Mouse (Mus musculus) megakaryocyte, adult 5-6 weeks (primary cell): ENCODE data around the gene Defb9. TPM values are rescaled to one million over a fixed set of nuclear protein-coding genes. Genes with fewer than 3 reads are reported as not detected.
"Not testable (repeated sequence)": the region's sequence is repeated elsewhere in the genome, so short reads cannot be mapped to it uniquely, and the experiment has no call there.

ENCODE experiments used
- ATAC-seq: 2 replicates; pipeline ENCODE4 v1.8.0; 2016; ENCODE audit warnings: mild to moderate bottlenecking, inconsistent platforms; ENCODE audit not compliant: poor library complexity, severe bottlenecking
- total RNA-seq, 2 experiments: library from RNA; stranded (forward) in 1 of 2; stranded (reverse) in 1 of 2; fragments of 153-499, 151-499 nt in 1 of 2; fragments of 221-1000, 200-1000 nt in 1 of 2; gene quantifications; 2 replicates each; pipeline versions ENCODE4 v1.2.3 to v1.2.4; 2015 to 2017

Gene Defb9
- total RNA-seq (2015) (not detected in 2 replicates), total RNA-seq (2017) (not detected in 2 replicates)

DNA sequence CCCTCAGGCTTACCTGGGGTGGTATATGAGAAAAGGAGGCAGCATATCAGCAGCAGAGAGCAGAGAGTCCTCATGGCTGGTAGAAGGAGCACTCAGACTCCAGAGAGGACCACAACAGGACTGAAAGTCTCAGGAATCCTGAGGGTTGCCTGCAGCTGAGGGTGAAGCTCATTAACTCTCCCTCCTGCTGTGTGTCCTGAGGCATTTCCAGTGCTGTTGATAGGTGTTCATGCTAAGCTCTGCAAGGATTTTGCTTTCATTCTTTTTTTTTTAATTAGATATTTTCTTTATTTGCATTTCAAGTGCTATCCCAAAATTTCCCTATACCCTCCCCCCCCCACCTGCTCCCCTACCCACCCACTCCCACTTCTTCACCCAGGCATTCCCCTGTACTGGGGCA lies at the start of gene Defb9:
Defb9 (minus strand) TSS at position 101 of the 400 bp plus-strand sequence.
- not testable (repeated sequence) for ATAC-seq

DNA sequence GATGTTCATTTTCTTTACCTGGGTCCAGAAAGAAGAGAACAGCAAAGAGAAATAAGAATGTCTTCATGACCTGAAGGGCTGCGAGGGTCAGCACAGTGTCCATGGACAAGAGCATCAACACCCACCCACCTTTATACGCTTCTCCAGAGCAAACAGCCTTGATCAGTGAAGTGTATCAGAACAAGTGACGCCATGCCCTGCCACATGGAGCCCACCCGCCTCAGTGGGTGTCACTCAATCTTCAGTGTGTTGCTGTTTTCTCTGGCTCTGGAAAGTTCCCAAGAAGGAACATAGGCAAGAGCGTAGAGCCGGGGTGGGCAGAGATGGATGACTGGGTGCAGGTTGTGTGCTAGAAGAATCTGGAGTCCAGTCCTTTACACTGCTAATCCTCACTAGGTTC lies 47.4 kb upstream of the Defb9 start, which contains the start of gene Defb15:
Defb15 (minus strand) TSS at position 101 of the 400 bp plus-strand sequence.
- no peak for ATAC-seq

GRCm38 (mm10) chr8:21930754-21931153 lies 45.5 kb upstream of the Defb9 start:
- ATAC-seq: not testable (repeated sequence)

- ATAC-seq: no peak
Measured at GRCm38 (mm10) chr8:21915625-21916024, 30.4 kb upstream of the Defb9 start.

DNA sequence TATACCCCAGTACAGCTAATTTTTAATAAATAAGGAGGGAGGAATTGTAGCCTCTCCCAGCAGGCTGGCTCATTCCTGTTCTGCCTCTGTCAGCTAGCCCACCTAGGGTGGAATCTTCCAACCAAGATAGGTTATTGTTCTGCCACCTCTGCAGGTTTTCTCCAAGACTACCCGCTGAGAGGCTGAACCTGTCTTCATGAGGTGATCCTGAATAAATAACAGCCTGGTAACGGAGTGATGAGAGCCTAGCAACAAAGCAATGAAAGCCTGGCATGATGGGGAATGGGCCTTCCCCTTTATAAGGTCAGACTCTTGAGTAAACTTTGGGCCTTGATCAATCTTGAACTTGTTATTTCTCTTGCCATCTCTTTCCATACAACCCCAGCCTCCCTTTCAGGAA lies 27.3 kb upstream of the Defb9 start:
- no peak for ATAC-seq

- no peak for ATAC-seq
Measured at GRCm38 (mm10) chr8:21911931-21912330, 26.7 kb upstream of the Defb9 start.

GRCm38 (mm10) chr8:21906290-21906689 lies 21.1 kb upstream of the Defb9 start, which contains the start of gene Defb11:
Defb11 (minus strand) TSS chr8:21906412.
- not testable (repeated sequence) for ATAC-seq

- ATAC-seq: not testable (repeated sequence)
Measured at GRCm38 (mm10) chr8:21858586-21858985, 26.6 kb downstream of the Defb9 start, which contains the start of gene Defb10. Defb10 (plus strand) TSS chr8:21858901.

Other genes starting within 250 kb of the Defb9 start
- not detected in 2 replicates for gene Defa17, start 229.6 kb downstream of the Defb9 start, total RNA-seq (2015)
- not detected in 2 replicates for gene Defa17, start 229.6 kb downstream of the Defb9 start, total RNA-seq (2017)
- not detected in 2 replicates for gene Defa34, start 219.6 kb downstream of the Defb9 start, total RNA-seq (2015)
- gene Defa34, start 219.6 kb downstream of the Defb9 start, total RNA-seq (2017): not detected in 2 replicates
- gene AY761184, start 181.8 kb downstream of the Defb9 start, total RNA-seq (2015): not detected in 2 replicates
- not detected in 2 replicates for gene AY761184, start 181.8 kb downstream of the Defb9 start, total RNA-seq (2017)
- gene Defa24, start 150.9 kb downstream of the Defb9 start, total RNA-seq (2015): not detected in 2 replicates
- gene Defa24, start 150.9 kb downstream of the Defb9 start, total RNA-seq (2017): not detected in 2 replicates
- gene Defb50, start 61.9 kb downstream of the Defb9 start, total RNA-seq (2015): not detected in 2 replicates
- gene Defb50, start 61.9 kb downstream of the Defb9 start, total RNA-seq (2017): not detected in 2 replicates
- gene Defb2, start 45.5 kb downstream of the Defb9 start, total RNA-seq (2015): not detected in 2 replicates
- gene Defb2, start 45.5 kb downstream of the Defb9 start, total RNA-seq (2017): not detected in 2 replicates
- gene Defb10, start 26.5 kb downstream of the Defb9 start, total RNA-seq (2015): not detected in 2 replicates
- not detected in 2 replicates for gene Defb10, start 26.5 kb downstream of the Defb9 start, total RNA-seq (2017)
- gene Defb11, start 21.0 kb upstream of the Defb9 start, total RNA-seq (2015): not detected in 2 replicates
- not detected in 2 replicates for gene Defb11, start 21.0 kb upstream of the Defb9 start, total RNA-seq (2017)
- gene Defb15, start 47.3 kb upstream of the Defb9 start, total RNA-seq (2015): not detected in 2 replicates
- gene Defb15, start 47.3 kb upstream of the Defb9 start, total RNA-seq (2017): not detected in 2 replicates
- not detected in 2 replicates for gene Defb35, start 52.9 kb upstream of the Defb9 start, total RNA-seq (2015)
- not detected in 2 replicates for gene Defb35, start 52.9 kb upstream of the Defb9 start, total RNA-seq (2017)
- not detected in 2 replicates for gene Defb13, start 61.3 kb upstream of the Defb9 start, total RNA-seq (2015)
- not detected in 2 replicates for gene Defb13, start 61.3 kb upstream of the Defb9 start, total RNA-seq (2017)
- gene Fam90a1a, start 73.3 kb upstream of the Defb9 start, total RNA-seq (2015): not detected in 2 replicates
- not detected in 2 replicates for gene Fam90a1a, start 73.3 kb upstream of the Defb9 start, total RNA-seq (2017)
- not detected in 2 replicates for gene Ccdc70, start 84.4 kb upstream of the Defb9 start, total RNA-seq (2015)
- gene Ccdc70, start 84.4 kb upstream of the Defb9 start, total RNA-seq (2017): not detected in 2 replicates
- 0.47 and 0.62 TPM in 2 replicates for gene Atp7b, start 174.9 kb upstream of the Defb9 start, total RNA-seq (2015)
- gene Atp7b, start 174.9 kb upstream of the Defb9 start, total RNA-seq (2017): 0.29 and 0.69 TPM in 2 replicates
- 8.6 and 8.9 TPM in 2 replicates for gene Alg11, start 175.3 kb upstream of the Defb9 start, total RNA-seq (2015)
- gene Alg11, start 175.3 kb upstream of the Defb9 start, total RNA-seq (2017): 10.9 and 12.5 TPM in 2 replicates
- gene Nek5, start 239.6 kb upstream of the Defb9 start, total RNA-seq (2015): not detected in 2 replicates
- gene Nek5, start 239.6 kb upstream of the Defb9 start, total RNA-seq (2017): not detected in 2 replicates